Mouse (Mus musculus): Measurements from ENCODE around the gene Cyp27b1.

The Cyp27b1 gene

DNA sequence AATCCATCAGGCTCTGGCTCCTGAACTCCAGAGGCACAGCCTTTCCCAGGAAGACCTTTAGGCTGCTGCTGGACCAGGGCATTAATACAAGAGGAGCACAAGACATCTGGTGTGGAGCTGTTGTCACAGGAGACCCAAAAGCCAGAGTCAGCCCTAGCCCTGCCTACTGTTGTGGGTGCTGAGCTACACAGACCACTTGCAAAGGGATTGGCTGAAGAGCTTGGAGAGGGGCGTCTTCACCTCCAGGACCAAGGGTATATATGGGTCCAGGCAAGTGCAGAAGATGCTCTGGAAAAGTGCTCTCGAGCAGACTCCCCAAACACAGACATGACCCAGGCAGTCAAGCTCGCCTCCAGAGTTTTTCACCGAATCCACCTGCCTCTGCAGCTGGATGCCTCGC is at the start of gene Cyp27b1:
TSS of gene Cyp27b1 (plus strand) at position 297 of the 400 bp plus-strand sequence.
- peak; percentile 51 for DNase-seq

GRCm38 (mm10) chr10:127000529-127000928 is 47.5 kb upstream of the Cyp27b1 start, which contains the start of gene Avil:
Avil (plus strand) TSS chr10:127000709.
- no peak for DNase-seq

DNA sequence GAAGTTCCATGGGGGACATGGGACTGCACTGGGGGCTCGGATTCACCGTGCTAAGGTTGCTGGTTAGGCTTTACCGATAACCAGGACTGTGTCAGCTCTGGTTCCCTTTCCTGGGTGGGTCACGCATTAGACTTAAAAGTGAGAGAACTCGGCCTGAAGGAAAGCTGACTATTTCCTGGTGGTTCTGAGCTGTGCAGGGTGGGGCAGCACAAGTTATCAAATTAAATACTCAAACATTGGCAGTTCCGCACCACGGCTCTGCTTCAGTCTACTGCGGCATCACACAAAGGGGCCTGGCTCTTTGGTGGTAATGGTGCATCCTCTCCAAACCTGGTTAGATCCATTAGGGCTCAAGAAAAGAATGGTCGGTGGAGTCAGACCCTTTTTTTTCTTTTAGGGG is 46.8 kb upstream of the Cyp27b1 start:
- DNase-seq, result no peak

DNA sequence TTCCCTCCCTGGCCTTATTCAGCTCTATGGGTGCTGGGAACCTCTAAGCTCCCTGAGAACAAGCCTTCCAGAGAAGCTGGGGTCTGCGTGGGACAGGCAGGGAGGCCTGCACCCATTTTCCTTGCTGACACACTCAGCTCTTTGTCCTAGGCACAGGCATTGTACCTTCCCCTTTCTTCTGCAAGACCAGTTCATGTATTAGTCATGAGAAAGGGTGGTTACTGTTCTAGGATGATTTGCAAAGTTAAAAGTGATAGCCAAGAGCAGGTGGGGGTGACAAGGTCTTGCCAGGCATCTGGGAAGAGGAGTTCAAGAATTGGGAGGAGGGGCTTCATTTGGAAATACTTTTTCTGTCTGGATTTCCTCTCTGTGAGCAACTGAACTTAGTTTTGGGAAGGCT is 46.0 kb upstream of the Cyp27b1 start:
- DNase-seq, result no peak

DNA sequence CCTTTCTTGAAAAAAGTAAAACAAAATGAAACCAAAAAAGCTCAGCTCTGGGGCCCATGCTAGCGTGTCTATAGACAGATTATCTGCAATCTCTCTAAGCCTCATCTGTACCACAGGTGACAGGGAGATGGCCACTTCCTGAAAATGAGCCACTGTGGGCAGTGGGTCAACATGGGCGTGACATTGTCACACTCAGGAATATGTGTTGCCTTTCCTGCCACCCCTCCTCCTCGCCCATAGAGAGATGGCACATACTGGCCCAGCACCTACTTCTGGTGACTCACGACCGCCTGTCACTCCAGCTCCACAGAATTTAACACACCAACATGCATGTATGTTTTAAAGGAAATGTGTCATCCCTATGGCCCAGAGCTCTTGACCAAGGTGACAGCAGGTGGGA is 45.3 kb upstream of the Cyp27b1 start:
- no peak for DNase-seq

DNA sequence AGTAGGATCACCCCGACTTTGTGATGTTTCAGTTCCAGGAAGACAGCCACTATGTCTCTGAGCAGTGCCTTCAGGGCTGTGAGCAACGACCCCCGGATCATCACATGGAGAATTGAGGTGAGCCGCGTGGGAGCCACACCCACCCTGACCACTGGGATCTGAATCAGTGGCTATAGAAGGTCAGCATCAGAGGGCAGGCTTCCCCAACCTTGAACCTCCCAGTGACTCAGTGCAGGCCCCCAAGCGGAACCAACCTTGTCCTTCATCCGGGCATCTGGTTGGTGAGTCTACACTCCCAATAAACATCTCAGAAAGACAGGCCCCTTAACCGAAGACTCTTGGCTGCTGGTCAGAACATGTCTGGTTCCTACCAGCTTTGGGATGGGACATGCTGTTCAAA is 44.7 kb upstream of the Cyp27b1 start:
- DNase-seq, result no peak

- no peak for DNase-seq
These were observed 44.2 kb upstream of the Cyp27b1 start for GRCm38 (mm10) chr10:127003806-127004205.

DNA sequence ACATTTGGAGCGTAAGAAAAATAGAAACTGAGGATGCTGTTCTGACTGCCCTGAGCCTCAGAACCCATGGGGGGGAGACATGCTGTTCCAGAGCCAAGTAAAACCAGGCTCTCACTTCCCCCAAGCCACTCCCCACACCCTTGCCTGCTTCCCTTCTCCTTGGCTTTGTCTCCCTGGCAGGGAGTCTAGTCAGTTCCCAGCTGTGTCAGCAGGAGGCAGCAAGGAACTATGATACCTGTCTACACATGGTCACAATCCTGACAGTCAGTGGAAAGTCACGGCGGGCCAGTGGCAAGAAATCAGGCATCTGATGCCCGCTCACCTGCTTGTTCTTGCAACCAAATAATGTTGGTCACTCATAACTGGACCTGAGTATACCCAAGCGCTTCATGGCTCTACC is 31.6 kb upstream of the Cyp27b1 start:
- peak; percentile 64 for DNase-seq

DNA sequence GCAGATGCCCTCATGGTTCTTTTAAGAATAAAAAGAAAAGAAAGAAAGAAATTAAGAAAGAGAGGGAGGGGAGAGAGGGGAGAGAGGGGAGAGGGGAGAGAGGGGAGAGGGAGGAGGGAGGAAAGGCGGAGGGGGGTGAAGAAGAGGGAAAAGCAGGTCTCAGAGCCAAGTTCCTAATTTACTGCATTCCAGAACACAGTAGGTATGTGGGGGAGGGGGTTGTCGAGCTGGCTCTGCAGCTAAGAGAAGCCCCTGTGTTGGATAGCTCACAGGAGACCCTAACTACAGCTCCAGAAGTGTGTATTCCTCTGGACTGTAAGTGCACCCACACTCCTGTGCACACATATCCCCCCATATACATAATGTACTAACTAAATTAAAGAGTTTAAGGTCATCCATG is 31.0 kb upstream of the Cyp27b1 start:
- DNase-seq, result no peak

GRCm38 (mm10) chr10:127018422-127018821 is 29.6 kb upstream of the Cyp27b1 start:
- no peak for DNase-seq

- peak; percentile 94 for DNase-seq
These were observed 17.4 kb upstream of the Cyp27b1 start, which contains the start of gene Tsfm for GRCm38 (mm10) chr10:127030336-127031296. Tsfm (minus strand) TSS chr10:127030840.

DNA sequence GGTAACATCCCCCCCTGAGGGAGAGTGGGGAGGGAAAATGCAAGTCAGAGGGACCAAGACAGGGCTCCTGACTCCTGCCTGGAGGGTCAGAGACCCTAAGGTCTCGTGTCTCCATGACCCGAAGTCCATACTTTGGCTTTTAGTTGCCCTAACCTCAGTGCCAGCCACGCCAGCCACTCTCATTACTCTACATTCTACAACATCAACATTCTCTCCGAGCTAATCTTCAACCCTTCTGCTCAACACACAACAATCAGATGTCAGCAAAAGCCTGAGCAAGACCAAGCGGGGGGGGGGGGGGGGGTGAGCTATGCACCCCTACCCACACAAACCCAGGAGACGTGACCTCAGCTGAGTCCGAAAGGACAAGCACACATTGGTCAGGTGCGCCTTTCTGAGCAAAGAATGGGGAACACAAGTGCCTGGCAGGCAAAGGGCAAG is 14.7 kb upstream of the Cyp27b1 start:
- DNase-seq, result peak; percentile 74

- peak; percentile 80 for DNase-seq
These were observed 11.8 kb upstream of the Cyp27b1 start for GRCm38 (mm10) chr10:127036273-127036672.

DNA sequence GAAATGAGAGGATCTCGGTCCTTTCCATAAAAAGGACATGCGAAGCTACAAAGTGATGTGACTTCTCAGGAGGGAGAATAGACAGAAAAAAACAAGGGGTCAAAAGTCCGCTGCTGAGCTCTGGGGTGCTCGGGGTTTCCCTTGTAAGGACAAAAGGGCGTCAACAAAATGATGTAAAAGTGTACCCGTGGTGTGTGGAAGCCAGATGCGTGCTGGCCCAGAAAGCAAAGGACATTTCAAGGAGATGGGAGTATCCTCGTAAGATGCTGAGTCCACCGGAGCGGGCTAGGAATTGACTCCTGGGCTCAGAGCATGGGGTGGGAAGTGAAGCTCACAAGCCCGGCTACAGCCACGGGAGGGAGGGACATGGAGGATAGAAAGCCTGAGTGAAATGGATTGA is 10.4 kb upstream of the Cyp27b1 start:
- peak; percentile 52 for DNase-seq

DNA sequence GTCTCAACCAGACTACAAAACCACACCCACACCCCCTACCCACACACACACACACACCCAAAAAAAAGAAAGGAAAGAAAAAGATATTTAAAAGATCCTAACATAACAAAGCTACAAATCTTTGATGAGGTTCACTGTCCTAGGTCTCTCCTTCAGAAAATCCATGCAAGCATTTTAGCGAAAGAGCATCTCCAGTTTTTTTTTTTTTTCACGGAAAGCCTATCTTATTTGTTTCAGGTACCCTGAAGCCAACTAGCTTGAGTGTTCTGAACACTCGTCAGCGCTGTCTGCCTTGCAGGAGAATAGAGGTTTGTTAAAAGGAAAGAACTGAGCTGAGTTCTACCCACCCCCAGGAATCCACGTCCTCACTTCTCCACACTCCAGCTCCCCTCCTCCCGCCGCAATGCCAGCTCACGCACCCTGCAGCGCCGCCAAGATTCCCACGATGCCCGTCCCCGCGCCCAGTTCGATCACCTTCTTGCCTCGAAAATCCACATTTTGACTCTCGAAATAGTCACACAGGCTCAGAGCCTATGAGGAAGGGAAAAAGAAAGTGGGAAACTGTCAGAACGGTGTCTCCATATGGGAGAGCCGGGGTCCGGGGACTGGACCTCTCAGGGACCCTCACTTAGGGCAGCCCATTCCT is 7.4 kb upstream of the Cyp27b1 start:
- peak; percentile 46 for DNase-seq

DNA sequence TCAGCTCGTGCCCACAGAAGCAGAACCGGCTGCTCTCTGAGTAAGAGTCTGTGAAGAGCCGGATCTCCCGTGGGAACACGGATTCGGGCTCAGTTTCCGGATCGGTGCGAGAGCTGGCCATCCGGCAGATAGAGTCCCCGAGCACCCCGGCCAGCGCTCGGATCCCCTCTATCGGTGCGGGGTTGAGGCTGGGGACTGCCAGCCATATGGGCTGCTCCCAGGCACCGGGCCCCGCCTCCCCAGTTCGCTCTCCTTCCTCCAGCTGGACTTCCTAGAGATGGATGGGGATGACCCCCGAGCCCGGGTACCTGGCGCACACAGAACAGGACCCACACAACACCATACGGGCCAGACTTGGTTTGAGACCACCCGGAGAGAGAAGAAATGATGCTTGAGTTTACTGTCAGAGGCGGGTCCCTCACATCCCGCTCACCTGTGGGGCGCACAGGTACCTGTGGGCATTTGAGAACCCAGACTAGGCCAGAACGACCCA is 6.7 kb upstream of the Cyp27b1 start, which contains the start of the genes Mettl1 and Eef1akmt3:
TSS of gene Mettl1 (plus strand) at position 141 of the 493 bp plus-strand sequence.
TSS of gene Eef1akmt3 (minus strand) at position 240 of the 493 bp plus-strand sequence.
- peak; percentile 61 for DNase-seq

DNA sequence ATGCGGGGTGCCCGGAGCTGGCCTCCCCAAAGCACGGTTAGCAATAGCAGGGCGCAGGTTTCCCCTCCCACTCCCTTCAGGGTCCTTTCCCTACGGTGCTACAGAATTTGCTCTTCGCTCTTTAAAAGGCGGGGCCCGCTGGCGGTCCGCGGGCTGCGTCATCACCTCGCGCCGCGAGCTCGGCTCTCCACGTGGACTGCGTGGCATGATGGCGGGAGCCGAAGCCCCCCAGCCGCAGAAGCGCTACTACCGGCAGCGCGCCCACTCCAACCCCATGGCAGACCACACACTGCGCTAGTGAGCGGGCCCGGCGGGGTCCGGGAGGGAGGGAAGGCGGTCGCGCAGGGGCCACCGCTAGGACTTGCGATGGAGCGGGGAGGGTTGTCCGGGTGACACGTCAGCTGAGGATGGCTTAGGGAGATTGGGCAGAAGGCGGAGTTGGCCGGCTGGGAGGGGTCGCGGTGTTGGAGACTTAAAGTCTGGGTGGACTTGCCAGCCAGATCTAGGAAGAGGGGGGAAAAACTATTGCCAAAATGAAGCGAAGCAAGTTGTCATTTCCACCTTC is 6.2 kb upstream of the Cyp27b1 start:
- DNase-seq, result peak; percentile 93

GRCm38 (mm10) chr10:127042468-127043115 is 5.5 kb upstream of the Cyp27b1 start:
- DNase-seq, result no peak

DNA sequence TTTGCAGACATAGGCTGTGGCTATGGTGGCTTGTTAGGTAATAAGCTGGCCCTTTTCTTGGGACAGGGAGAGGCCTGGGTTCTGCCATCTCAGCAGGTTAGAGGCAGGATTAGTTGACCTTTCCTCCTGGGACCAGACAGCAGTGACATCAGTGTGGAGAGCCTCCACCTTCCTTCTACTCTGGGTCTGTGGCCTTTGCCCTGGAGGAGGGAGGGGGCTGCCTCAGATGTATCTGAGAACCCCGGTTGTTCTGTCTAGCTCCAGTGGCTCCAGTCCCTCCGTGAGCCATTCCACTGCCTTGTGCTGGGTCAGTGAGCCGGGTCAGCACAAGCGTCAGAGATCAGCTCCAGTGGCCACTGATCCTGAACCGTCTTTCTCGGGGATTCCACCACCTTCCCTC is 4.9 kb upstream of the Cyp27b1 start:
- DNase-seq, result peak; percentile 88

- no peak for DNase-seq
These were observed 751 bp downstream of the Cyp27b1 start for GRCm38 (mm10) chr10:127048608-127049394.

DNA sequence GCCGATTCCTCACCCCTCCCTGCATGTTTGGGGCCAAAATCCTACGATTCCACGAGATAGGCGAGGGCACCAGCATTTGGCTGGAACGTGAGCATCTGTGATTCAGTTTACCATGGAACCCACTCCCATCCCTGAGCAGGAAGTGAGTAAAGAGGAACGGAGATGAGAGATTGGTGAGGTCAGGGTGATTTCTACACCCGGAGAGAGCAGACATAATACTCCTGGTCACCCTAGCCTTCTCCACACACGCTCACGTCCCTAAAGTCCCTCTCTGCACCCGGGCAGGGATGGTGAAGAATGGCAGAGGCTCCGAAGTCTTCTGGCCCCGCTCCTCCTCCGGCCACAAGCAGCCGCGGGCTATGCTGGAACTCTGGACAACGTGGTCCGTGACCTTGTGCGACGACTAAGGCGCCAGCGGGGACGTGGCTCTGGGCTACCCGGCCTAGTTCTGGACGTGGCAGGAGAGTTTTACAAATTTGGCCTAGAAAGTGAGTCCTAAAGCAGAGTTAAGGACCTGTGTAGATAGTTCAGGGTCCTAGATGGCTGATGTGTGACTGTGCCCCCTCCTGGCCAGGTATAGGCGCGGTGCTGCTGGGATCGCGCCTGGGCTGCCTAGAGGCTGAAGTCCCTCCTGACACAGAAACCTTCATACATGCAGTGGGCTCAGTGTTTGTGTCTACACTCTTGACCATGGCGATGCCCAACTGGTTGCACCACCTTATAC is 1.5 kb downstream of the Cyp27b1 start:
- DNase-seq, result peak; percentile 48

Data from kidney, postnatal 14 days (tissue).